11 mouse cellular contexts compared by ENCODE assay signal in genomic region chr6:30679567-30679966, GRCm38 (mm10). TPM values are rescaled to one million over a fixed set of nuclear protein-coding genes. Genes with fewer than 3 reads are reported as not detected.
DNase-seq lines count a peak whose midpoint lies in the region; ATAC-seq lines count a peak whose summit lies in the region.
"Had no signal": no experiment of that assay in that cellular context is flagged by ENCODE, and none has a peak within 500 bp of the region (broad histone marks: within the 10 kb centered on the region; RNA-seq: fewer than 3 reads in every experiment).

No protein-coding gene starts in this region.

- peak; percentile 67 for DNase-seq in heart, adult 11 months
- DNase-seq in midbrain, embryonic 10.5 days (ENCODE audit: low spot score), result no peak
- no peak for DNase-seq in midbrain, embryonic 11.5 days (ENCODE audit: low spot score, missing footprints)
- peak; percentile 43 for DNase-seq in yolk sac, embryonic 10.5 days (ENCODE audit: low spot score)
- no peak for DNase-seq in cerebellum, adult 11-12 months
- DNase-seq in cerebellum, postnatal 10 days, result no peak
- DNase-seq: B cell, adult 2 months; right cerebral cortex, postnatal 14 days had no signal

- H3K4me2 ChIP-seq in heart, embryonic 11.5 days, result no peak overlapping the region
- no peak overlapping the region for H3K4me2 ChIP-seq in midbrain, embryonic 11.5 days
- H3K4me2 ChIP-seq in limb, embryonic 15.5 days, result no peak overlapping the region
- H3K4me2 ChIP-seq: liver, embryonic 11.5 days had no signal

- no peak overlapping the region for H3K27ac ChIP-seq in heart, embryonic 11.5 days (ENCODE audit: low read depth, low read length)
- peak overlapping the region; percentile 35; the same call in 1 of the 2 replicates for H3K27ac ChIP-seq in midbrain, embryonic 10.5 days (replicated peaks)
- no peak overlapping the region for H3K27ac ChIP-seq in midbrain, embryonic 11.5 days (ENCODE audit: low read depth, low read length)
- H3K27ac ChIP-seq in limb, embryonic 15.5 days, result 0 out of 2 replicates have a peak overlapping the region, but pooled peaks have one; percentile 43

- H3K9me3 ChIP-seq in heart, embryonic 11.5 days (replicated peaks; ENCODE audit: control insufficient read depth, low read length), result no peaks in the 10 kb centered on the region
- no peaks in the 10 kb centered on the region for H3K9me3 ChIP-seq in midbrain, embryonic 10.5 days (replicated peaks)
- no peaks in the 10 kb centered on the region for H3K9me3 ChIP-seq in midbrain, embryonic 11.5 days (ENCODE audit: control insufficient read depth, low read length)
- H3K9me3 ChIP-seq in limb, embryonic 15.5 days, result no peaks in the 10 kb centered on the region

- H3K4me3 ChIP-seq in heart, embryonic 11.5 days (ENCODE audit: low read depth, low read length), result no peak overlapping the region
- no peak overlapping the region for H3K4me3 ChIP-seq in midbrain, embryonic 10.5 days
- H3K4me3 ChIP-seq in midbrain, embryonic 11.5 days (ENCODE audit: low read depth, low read length), result no peak overlapping the region
- H3K4me3 ChIP-seq in limb, embryonic 15.5 days, result no peak overlapping the region

- WGBS in heart, embryonic 11.5 days (ENCODE audit: insufficient replicate concordance), result 40% methylated on average over 5 of the region's 5 CpGs
- 73% methylated on average over 5 of the region's 5 CpGs for WGBS in midbrain, embryonic 10.5 days
- 76% methylated on average over 5 of the region's 5 CpGs for WGBS in midbrain, embryonic 11.5 days
- WGBS in limb, embryonic 15.5 days, result 64% methylated on average over 5 of the region's 5 CpGs

- no peak overlapping the region for H3K9ac ChIP-seq in heart, embryonic 11.5 days (ENCODE audit: low read depth, low read length)
- no peak overlapping the region for H3K9ac ChIP-seq in midbrain, embryonic 11.5 days (ENCODE audit: low read length)
- no peak overlapping the region for H3K9ac ChIP-seq in limb, embryonic 15.5 days

- no peaks in the 10 kb centered on the region for H3K27me3 ChIP-seq in heart, embryonic 11.5 days (ENCODE audit: control insufficient read depth, insufficient read depth, low read length)
- H3K27me3 ChIP-seq in midbrain, embryonic 10.5 days (ENCODE audit: low read depth, poor library complexity, severe bottlenecking), result no peaks in the 10 kb centered on the region
- H3K27me3 ChIP-seq in midbrain, embryonic 11.5 days (ENCODE audit: control insufficient read depth, insufficient read depth, low read length), result no peaks in the 10 kb centered on the region
- H3K27me3 ChIP-seq in limb, embryonic 15.5 days, result no peaks in the 10 kb centered on the region

- no peak for ATAC-seq in heart, embryonic 11.5 days (replicated peaks; ENCODE audit: insufficient number of reproducible peaks, low FRiP score, low TSS enrichment)
- no peak for ATAC-seq in midbrain, embryonic 11.5 days (ENCODE audit: low FRiP score)
- no peak for ATAC-seq in limb, embryonic 15.5 days (ENCODE audit: insufficient number of reproducible peaks, low FRiP score, low TSS enrichment, low read depth)

- no peaks in the 10 kb centered on the region for H3K36me3 ChIP-seq in heart, embryonic 11.5 days (ENCODE audit: control insufficient read depth, insufficient read depth, low read length)
- H3K36me3 ChIP-seq in midbrain, embryonic 10.5 days, result peaks cover 5% of the 10 kb centered on the region
- H3K36me3 ChIP-seq in midbrain, embryonic 11.5 days (ENCODE audit: control insufficient read depth, insufficient read depth, low read length), result no peaks in the 10 kb centered on the region
- no peaks in the 10 kb centered on the region for H3K36me3 ChIP-seq in limb, embryonic 15.5 days

- peaks cover 28% of the 10 kb centered on the region for H3K4me1 ChIP-seq in heart, embryonic 11.5 days (ENCODE audit: control insufficient read depth, insufficient read depth, low read length)
- peaks cover 62% of the 10 kb centered on the region for H3K4me1 ChIP-seq in midbrain, embryonic 10.5 days
- H3K4me1 ChIP-seq in midbrain, embryonic 11.5 days (ENCODE audit: control insufficient read depth, insufficient read depth, low read length), result peaks cover 25% of the 10 kb centered on the region
- H3K4me1 ChIP-seq in limb, embryonic 15.5 days, result peaks cover 50% of the 10 kb centered on the region

RNA-seq across cellular contexts. Expression of gene Cep41, which starts 14.0 kb away (rescaled TPM):
- polyA plus RNA-seq in heart, embryonic 11.5 days (2014; fragmentation: Nextera tagmentation; extraction: Ambion mirVana), result 10.9 and 11.0 TPM in 2 replicates
- 19.8 and 24.0 TPM in 2 replicates for polyA plus RNA-seq in midbrain, embryonic 10.5 days (2016; fragmentation: Nextera tagmentation; extraction: Ambion mirVana)
- 23.8 and 24.5 TPM in 2 replicates for polyA plus RNA-seq in midbrain, embryonic 11.5 days (2014; fragmentation: Nextera tagmentation; extraction: Ambion mirVana)
- 28.6 and 46.4 TPM in 2 replicates for polyA plus RNA-seq in limb, embryonic 15.5 days (2015; fragmentation: Nextera tagmentation; extraction: Ambion mirVana)

RNA-seq across cellular contexts. Expression of gene Cpa1, which starts 40.5 kb away (rescaled TPM):
- polyA plus RNA-seq in heart, embryonic 11.5 days (2014; fragmentation: Nextera tagmentation; extraction: Ambion mirVana), result 2.4 and 2.5 TPM in 2 replicates
- 0.19 TPM in 1 of 2 replicates, not detected in the other for polyA plus RNA-seq in midbrain, embryonic 10.5 days (2016; fragmentation: Nextera tagmentation; extraction: Ambion mirVana)
- polyA plus RNA-seq in midbrain, embryonic 11.5 days (2014; fragmentation: Nextera tagmentation; extraction: Ambion mirVana), result 0.08 TPM in 1 of 2 replicates, not detected in the other
- polyA plus RNA-seq in limb, embryonic 15.5 days (2015; fragmentation: Nextera tagmentation; extraction: Ambion mirVana), result 1.7 and 1.9 TPM in 2 replicates

RNA-seq across cellular contexts. Expression of gene Mest, which starts 43.8 kb away (rescaled TPM):
- polyA plus RNA-seq in heart, embryonic 11.5 days (2014; fragmentation: Nextera tagmentation; extraction: Ambion mirVana), result 4,075 and 4,306 TPM in 2 replicates
- polyA plus RNA-seq in midbrain, embryonic 10.5 days (2016; fragmentation: Nextera tagmentation; extraction: Ambion mirVana), result 1,366 and 1,939 TPM in 2 replicates
- polyA plus RNA-seq in midbrain, embryonic 11.5 days (2014; fragmentation: Nextera tagmentation; extraction: Ambion mirVana), result 1,255 and 1,269 TPM in 2 replicates
- 1,721 and 1,971 TPM in 2 replicates for polyA plus RNA-seq in limb, embryonic 15.5 days (2015; fragmentation: Nextera tagmentation; extraction: Ambion mirVana)

Comparison
In these comparisons a context has a peak if more than half of its experiments do, and no peak if none do; other contexts are left out.
1. H3K27ac ChIP-seq: peak in midbrain, embryonic 10.5 days (single experiment) and limb, embryonic 15.5 days (single experiment); none in heart, embryonic 11.5 days (single experiment) and midbrain, embryonic 11.5 days (single experiment).
2. DNase-seq: peak in heart, adult 11 months (single experiment) and yolk sac, embryonic 10.5 days (single experiment); none in midbrain, embryonic 10.5 days (single experiment), midbrain, embryonic 11.5 days (single experiment), cerebellum, adult 11-12 months (single experiment) and cerebellum, postnatal 10 days (0 of 2).